In the genomic region with DNA sequence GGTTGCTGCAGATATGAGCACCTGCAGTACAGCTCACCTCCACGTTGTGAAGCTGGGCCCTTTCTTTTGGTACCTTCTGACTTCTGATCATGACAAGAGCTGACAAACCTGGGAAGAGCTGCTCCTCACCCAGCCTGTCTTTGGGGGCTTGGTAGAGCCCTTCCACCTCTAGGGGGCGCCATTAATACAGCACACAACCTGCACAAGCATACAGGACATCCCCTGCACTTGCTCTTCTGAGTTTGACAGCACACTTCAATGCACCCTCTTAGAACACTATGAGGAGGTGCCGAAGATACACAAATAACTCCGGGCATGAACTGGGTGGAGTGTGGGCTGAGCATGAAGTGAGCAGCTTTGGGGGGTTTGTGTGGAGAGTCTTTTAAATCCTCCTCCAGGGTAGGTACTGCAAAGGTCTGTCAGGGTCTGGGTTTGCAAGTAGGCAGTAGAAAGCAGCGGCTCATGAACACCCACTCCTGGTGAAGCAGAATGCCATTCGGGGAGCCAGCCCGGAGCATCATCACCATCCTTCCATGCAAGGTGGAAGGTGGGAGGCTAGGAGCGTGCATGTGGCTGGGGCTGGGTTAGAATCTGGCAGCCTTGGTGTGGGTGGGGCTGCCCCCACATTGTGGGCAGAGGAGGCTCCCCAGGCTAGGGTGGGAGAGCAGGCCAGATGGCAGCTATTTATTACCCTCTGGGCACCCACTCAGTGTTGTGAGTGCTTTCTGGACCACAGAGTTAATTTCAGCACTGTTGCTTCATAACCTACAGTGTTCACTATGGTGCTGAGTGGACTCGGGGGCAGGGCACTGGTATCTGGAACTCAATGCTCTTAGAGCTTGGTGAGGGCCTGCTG, we compare ENCODE assay signal across 8 mouse cellular contexts. TPM values are rescaled to one million over a fixed set of nuclear protein-coding genes. Genes with fewer than 3 reads are reported as not detected.
DNase-seq lines count a peak whose midpoint lies in the region; ATAC-seq lines count a peak whose summit lies in the region.

No protein-coding gene starts in this region.

- peak; percentile 45 for DNase-seq in kidney, adult 18-20 months
- DNase-seq in kidney, adult 11 months: no peak
- DNase-seq in hindbrain, embryonic 10.5 days (ENCODE audit: low spot score): peak; percentile 58
- peak; percentile 72 to 77 for DNase-seq in layer of hippocampus, postnatal 36 days
- DNase-seq in splenic B cell, adult 2 months (ENCODE audit: low read depth, low spot score): peak; percentile 55

- no peak overlapping the region for H3K4me3 ChIP-seq in forebrain, embryonic 15.5 days
- H3K4me3 ChIP-seq in hindbrain, embryonic 10.5 days: no peak overlapping the region

- WGBS in forebrain, embryonic 15.5 days: 69% methylated on average over 9 of the region's 9 CpGs
- 72% methylated on average over 9 of the region's 9 CpGs for WGBS in hindbrain, embryonic 10.5 days

- H3K27me3 ChIP-seq in forebrain, embryonic 15.5 days: no peaks in the 10 kb centered on the region
- peaks cover 5% of the 10 kb centered on the region for H3K27me3 ChIP-seq in hindbrain, embryonic 10.5 days (ENCODE audit: insufficient read depth, poor library complexity, severe bottlenecking)
- H3K27me3 ChIP-seq in splenic B cell, adult 2 months (ENCODE audit: control insufficient read depth, insufficient read depth, low read length, poor library complexity, severe bottlenecking): no peaks in the 10 kb centered on the region

- peak; percentile 78; the same call in 1 of the 2 replicates for ATAC-seq in cerebellum, adult (ENCODE audit: insufficient number of reproducible peaks, low FRiP score, low TSS enrichment)
- ATAC-seq in forebrain, embryonic 15.5 days (replicated peaks): peak; percentile 53; the same call in 1 of the 2 replicates
- 0 out of 2 replicates have a peak, but pooled peaks have one; percentile 32 for ATAC-seq in megakaryocyte-erythroid progenitor cell, adult 5-6 weeks (replicated peaks; ENCODE audit: low FRiP score, low TSS enrichment, poor library complexity, severe bottlenecking)

- H3K27ac ChIP-seq in forebrain, embryonic 15.5 days (replicated peaks): no peak overlapping the region
- peak overlapping the region; percentile 18; the same call in 1 of the 2 replicates for H3K27ac ChIP-seq in hindbrain, embryonic 10.5 days

- peaks cover 10% of the 10 kb centered on the region for H3K4me1 ChIP-seq in forebrain, embryonic 15.5 days
- H3K4me1 ChIP-seq in hindbrain, embryonic 10.5 days (replicated peaks): peaks cover 26% of the 10 kb centered on the region

- no peak overlapping the region for H3K9ac ChIP-seq in forebrain, embryonic 15.5 days (replicated peaks)

- H3K36me3 ChIP-seq in forebrain, embryonic 15.5 days: peaks cover 10% of the 10 kb centered on the region; the same call in 1 of the 2 replicates
- H3K36me3 ChIP-seq in hindbrain, embryonic 10.5 days: peaks cover 29% of the 10 kb centered on the region
- no peaks in the 10 kb centered on the region for H3K36me3 ChIP-seq in splenic B cell, adult 2 months (ENCODE audit: control insufficient read depth, insufficient read depth, low read length, poor library complexity, severe bottlenecking)

- H3K9me3 ChIP-seq in forebrain, embryonic 15.5 days: no peaks in the 10 kb centered on the region
- H3K9me3 ChIP-seq in hindbrain, embryonic 10.5 days: no peaks in the 10 kb centered on the region

- H3K4me2 ChIP-seq in forebrain, embryonic 15.5 days (replicated peaks): no peak overlapping the region

RNA-seq across cellular contexts. Expression of a gene that starts 59.5 kb away (rescaled TPM):
- polyA plus RNA-seq in forebrain, embryonic 15.5 days (2015; fragmentation: Nextera tagmentation; extraction: Ambion mirVana): 7.8 and 7.9 TPM in 2 replicates
- polyA plus RNA-seq in hindbrain, embryonic 10.5 days (2016; fragmentation: Nextera tagmentation; extraction: Ambion mirVana): 10.2 and 11.8 TPM in 2 replicates
- total RNA-seq in layer of hippocampus, postnatal 36 days (2021): 10 to 100 TPM; 22.9 to 32.4 TPM
- 8.0 and 10.5 TPM in 2 replicates for total RNA-seq in megakaryocyte-erythroid progenitor cell, adult 5-6 weeks (2014; fragmentation: Nextera tagmentation)
- 12.9 and 15.3 TPM in 2 replicates for total RNA-seq in megakaryocyte-erythroid progenitor cell, adult 5-6 weeks (2017)

RNA-seq across cellular contexts. Expression of a gene that starts 59.6 kb away (rescaled TPM):
- polyA plus RNA-seq in forebrain, embryonic 15.5 days (2015; fragmentation: Nextera tagmentation; extraction: Ambion mirVana): 36.8 and 39.1 TPM in 2 replicates
- 44.0 and 45.1 TPM in 2 replicates for polyA plus RNA-seq in hindbrain, embryonic 10.5 days (2016; fragmentation: Nextera tagmentation; extraction: Ambion mirVana)
- 100 to 1,000 TPM; 108 to 110 TPM for total RNA-seq in layer of hippocampus, postnatal 36 days (2021)
- total RNA-seq in megakaryocyte-erythroid progenitor cell, adult 5-6 weeks (2014; fragmentation: Nextera tagmentation): 32.8 and 42.8 TPM in 2 replicates
- total RNA-seq in megakaryocyte-erythroid progenitor cell, adult 5-6 weeks (2017): 30.2 and 41.2 TPM in 2 replicates
